Mouse (Mus musculus) ovary, adult 18-20 months (tissue): ENCODE measurements around the gene Bend3.
"Not testable (repeated sequence)": the region's sequence is repeated elsewhere in the genome, so short reads cannot be mapped to it uniquely, and the experiment has no call there.

ENCODE experiments used
- DNase-seq: peaks from one replicate; pipeline ENCODE4 v3.0.0; 2022; ENCODE audit warnings: low spot score, mixed read lengths

Bend3 gene

DNA sequence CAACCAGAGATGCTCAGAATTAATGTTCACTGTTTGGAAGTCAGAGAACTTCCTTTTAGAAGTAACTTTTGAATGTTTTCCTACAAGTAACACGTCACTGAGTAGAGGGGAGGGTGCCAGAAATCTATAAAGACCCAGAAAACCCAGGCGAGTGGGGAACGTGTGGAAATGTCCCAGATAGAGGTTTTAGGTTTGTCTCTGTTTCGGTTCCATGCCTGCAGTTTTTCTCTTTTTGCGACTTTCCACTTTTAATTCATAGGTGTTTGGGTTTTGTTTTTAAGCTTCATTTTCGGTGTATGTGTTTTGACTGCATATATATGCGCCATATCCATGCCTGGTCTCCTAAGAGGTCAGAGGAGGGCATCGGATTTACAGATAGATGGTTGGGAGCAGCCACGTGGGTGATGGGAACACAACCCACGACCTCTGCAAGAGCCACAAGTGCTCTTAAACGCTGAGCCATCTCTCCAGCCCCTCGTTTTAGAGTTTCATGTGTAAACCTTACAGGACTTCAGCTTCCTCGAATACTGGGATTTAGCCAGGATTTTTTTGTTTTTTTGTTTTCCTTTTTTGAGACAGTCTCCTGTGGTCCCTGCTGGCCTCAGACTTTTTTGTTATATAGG is 1.7 kb downstream of the Bend3 start:
- no peak for DNase-seq

DNA sequence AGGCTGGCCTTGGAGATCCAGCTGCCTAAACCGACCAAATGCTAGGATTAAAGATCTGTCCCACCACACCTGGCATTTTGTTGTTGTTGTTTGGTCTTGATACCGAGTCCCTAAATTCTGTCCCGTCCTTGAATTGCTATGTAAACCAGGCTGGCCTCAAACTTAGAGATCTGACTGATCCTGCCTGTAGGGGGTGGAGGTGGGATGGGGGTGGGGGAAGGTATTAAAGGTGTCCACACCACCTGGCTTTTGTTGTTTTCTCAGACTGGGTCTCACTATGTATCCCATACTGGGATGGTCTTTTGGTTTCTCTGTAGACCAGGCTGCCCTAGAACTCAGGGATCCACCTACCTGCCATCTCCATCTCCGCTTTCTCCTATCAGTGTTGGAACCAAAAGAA is 2.5 kb downstream of the Bend3 start:
- no peak for DNase-seq

DNA sequence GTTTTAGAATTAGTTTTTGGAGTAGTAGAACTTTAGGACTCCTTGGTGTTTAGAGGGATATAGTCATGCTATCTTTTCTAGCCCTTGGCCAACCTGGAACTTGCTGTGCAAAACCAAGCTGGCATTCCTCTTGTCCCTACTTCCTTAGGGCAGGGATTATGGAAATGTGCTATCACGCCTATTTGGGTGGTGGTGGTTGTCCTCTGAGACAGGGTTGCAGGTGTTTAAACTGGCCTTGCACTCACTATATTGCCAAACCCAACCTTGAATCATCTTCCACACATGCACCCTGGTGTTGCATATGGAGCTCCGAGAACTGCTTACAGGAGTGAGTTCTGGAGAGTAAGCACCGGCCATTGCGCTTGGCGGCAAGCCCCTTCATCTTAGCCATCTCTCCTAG is 3.4 kb downstream of the Bend3 start:
- no peak for DNase-seq

- no peak for DNase-seq
Measured at GRCm38 (mm10) chr10:43483426-43483995, 4.9 kb downstream of the Bend3 start.

GRCm38 (mm10) chr10:43485751-43486268 is 7.2 kb downstream of the Bend3 start:
- no peak for DNase-seq

DNA sequence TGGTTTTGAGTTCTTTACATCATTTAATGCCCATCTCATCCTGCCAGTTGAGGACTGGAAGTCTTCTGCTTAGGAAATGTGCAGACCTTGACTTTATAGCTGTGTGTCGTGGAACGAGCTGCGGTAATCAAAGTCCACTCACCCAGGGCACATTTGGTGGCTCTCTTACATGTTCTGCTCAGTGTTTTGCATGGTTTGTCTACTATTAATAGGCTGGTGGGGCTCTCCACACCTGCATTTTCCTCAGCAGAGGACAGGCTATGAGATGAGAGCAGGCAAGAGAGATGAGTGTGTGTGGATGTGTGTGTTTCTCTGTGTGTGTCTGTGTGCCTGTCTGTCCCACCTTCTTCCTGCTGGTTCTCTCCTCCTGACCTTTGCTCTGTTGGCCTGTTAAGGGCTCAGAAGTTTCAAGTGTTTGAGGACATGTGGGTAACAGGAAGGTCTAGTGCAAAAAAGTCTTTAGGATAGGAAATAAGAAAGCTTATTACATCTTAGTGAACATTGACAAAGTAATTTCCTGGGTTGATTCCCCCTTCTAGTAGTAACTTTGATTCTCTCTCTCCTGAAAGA is 8.9 kb downstream of the Bend3 start:
- DNase-seq = no peak

- no peak for DNase-seq
Measured at GRCm38 (mm10) chr10:43488258-43488657, 9.6 kb downstream of the Bend3 start.

DNA sequence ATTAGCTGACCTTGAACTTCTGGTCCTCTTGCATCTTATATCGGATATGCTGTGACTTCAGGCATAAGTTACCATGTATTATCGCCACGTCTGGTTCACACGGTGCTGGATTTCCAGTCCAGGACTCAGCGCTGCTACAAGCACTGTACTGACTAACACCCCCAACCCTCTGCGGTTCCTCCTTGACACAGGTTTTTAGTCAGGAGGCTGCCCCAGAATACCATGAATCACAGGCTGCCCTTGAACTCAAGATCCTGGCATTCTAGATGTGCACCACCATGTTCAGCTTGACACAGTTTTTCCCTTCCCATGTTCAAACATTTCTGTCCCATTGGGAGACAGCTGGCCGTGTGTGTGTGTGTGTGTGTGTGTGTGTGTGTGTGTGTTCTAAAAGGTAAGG is 10.5 kb downstream of the Bend3 start:
- DNase-seq = no peak

GRCm38 (mm10) chr10:43489550-43489949 is 10.9 kb downstream of the Bend3 start:
- no peak for DNase-seq

DNA sequence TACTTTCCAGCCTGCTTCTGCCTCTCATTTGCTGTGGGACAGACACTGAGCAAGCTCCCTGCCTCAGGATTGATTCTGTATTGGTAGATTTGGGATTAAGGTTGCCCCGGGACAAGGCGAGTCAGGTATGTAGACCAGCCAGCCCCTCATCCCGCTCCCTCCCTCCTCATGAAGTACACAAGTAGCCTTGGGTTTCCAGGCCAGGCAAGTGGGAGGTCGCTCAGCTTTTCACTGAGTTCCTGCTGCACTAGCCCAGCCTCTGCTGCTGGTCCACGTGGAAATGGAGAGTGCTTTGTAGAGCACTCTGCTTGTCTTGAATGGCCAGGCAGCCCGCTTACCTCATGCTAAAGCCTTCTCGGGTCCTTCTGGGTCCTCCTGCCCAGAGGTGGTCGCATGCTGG is 11.4 kb downstream of the Bend3 start:
- DNase-seq = no peak

DNA sequence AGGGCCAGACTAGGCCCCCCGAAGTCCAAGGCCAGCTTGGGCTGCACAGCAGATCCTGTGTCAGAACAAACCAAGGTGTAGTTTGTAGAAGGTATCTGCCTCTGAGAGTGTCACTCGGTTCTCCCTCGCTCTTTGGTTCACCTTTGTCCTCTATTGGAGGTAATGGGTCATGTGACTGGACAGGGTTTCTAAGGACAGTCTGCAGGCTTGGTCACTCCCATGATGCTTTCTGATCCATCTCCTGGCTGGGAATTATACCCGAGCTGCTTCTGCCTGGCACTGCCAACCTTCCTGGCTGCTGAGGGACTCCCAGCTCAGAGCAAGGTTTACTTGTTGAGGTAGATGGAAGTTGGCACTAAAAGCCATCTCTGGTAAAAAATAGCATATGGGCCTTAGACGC is 12.2 kb downstream of the Bend3 start:
- DNase-seq = no peak

- no peak for DNase-seq
Measured at GRCm38 (mm10) chr10:43502599-43502998, 24.0 kb downstream of the Bend3 start.

DNA sequence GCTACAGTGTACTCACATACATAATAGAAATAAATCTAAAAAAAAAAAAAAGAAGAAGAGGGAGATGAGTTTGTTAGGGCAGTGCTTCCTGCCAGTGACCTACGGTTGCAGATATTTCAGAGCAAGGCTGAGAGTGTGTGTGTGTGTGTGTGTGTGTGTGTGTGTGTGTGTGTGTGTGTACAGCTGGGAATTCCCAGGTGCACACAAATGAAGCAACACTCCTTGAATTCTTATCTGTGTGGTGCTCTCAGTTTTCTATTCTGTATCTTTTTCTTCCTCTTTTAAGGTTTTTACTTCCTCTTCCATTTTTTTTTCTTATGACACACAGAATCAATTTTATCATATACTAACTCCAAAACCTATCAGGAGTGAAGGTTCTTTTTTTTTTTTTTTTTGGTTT is 25.7 kb downstream of the Bend3 start:
- no peak for DNase-seq

DNA sequence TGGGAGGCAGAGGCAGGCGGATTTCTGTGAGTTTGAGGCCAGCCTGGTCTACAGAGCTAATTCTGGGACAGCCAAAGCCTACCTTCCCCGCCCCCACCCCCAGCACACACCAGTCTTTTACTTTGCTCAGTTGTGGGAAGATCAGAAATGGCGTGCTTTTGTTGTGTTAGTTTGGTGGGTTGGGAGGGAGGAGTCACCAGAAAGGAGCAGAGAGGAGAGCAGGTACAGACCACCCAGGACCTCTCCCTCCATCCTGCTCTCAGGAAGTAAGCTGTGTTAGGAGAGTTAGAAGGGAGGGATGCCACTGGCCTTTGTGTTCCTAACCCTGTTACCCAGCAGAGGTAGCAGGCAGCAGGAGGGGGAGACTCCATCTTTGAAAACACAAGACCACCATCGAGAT is 28.4 kb downstream of the Bend3 start:
- DNase-seq = no peak

DNA sequence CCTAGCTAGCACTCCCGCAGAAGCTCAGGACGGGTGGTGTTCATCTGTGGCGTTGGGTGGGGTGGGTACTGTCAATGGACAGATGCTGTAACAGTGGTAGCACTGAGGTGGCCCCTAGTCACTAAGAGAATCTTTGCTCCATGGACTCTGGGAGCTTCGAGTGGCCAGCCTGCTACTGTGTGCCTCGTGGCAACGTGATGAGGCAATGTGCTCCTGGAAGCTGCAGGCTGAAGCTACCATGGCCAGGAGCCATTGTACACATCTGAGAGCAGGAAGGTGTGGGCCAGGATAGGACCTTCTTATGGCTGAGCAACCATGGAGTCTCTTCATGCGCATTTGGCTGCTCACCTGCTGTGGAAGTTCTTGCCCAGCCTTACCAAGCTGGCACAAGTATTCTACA is 30.6 kb downstream of the Bend3 start:
- DNase-seq = no peak

GRCm38 (mm10) chr10:43512976-43513375 is 34.3 kb downstream of the Bend3 start:
- no peak for DNase-seq

GRCm38 (mm10) chr10:43516992-43517660 is 38.5 kb downstream of the Bend3 start:
- DNase-seq = no peak

- peak; percentile 12 for DNase-seq
Measured at GRCm38 (mm10) chr10:43517836-43518235, 39.2 kb downstream of the Bend3 start.

DNA sequence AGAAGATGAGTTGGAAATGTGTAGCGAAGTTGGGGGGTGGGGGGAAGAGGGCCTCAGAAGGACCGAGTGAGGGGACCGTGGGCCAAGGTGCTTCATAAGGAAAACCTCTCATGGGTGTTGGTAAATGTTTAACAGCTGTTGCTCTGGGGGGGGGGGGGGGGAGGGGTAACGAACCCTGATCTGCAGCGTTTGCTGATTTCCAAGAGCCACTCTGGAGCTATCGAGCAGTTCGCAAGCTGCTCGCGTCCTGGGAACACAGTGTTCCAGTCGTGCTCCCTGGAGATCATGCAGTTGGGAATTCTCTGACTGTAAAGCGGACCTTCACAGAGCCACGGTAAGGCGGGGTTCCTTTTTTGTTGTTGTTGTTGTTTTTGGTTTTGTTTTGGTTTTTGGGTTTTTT is 39.7 kb downstream of the Bend3 start:
- DNase-seq = no peak

- no peak for DNase-seq
Measured at GRCm38 (mm10) chr10:43519977-43520376, 41.3 kb downstream of the Bend3 start.

- DNase-seq = not testable (repeated sequence)
Measured at GRCm38 (mm10) chr10:43523931-43524330, 45.3 kb downstream of the Bend3 start, which contains the start of gene Gm9803. Gene Gm9803 (plus strand): TSS chr10:43524084.

GRCm38 (mm10) chr10:43527283-43528269 is 48.9 kb downstream of the Bend3 start:
- no peak for DNase-seq
